Mouse (Mus musculus) G1E (cell line): ENCODE data around the gene Nudt6.

Experiments
- CTCF ChIP-seq: IDR thresholded peaks from 2 replicates; pipeline ENCODE4 v1.5.1; 2012; ENCODE audit warnings: low read depth, low read length, inconsistent platforms, mixed read lengths
- GATA1 ChIP-seq: IDR thresholded peaks from 2 replicates; pipeline ENCODE4 v1.6.1; 2012; ENCODE audit warnings: borderline replicate concordance, low read length, inconsistent platforms, mixed read lengths
- GATA2 ChIP-seq: IDR thresholded peaks from 2 replicates; pipeline ENCODE4 v1.6.1; 2012; ENCODE audit warnings: low read depth, low read length, inconsistent platforms, borderline replicate concordance

- TF ChIP-seq GATA1 (no peak), CTCF (no peak), GATA2 (no peak)
These were observed 19.8 kb upstream of the Nudt6 start for GRCm38 (mm10) chr3:37439770-37440169.
